Mouse (Mus musculus): ENCODE measurements around the gene Tmcc2. TPM values are rescaled to one million over a fixed set of nuclear protein-coding genes. Genes with fewer than 3 reads are reported as not detected.
A peak's percentile ranks its signal among the peaks of the same experiment; 100 is the strongest.

Gene Tmcc2
- polyA plus RNA-seq, 1 experiment from 2014 or later = 9.8 TPM

- WGBS = 49% methylated on average over 8 of the region's 8 CpGs
- H3K27me3 ChIP-seq = no peaks in the 10 kb centered on the region
- H3K4me3 ChIP-seq (replicated peaks) = peak overlapping the region; percentile 78; the same call in 1 of the 2 replicates
- no peaks in the 10 kb centered on the region for H3K36me3 ChIP-seq
- ATAC-seq (ENCODE audit: insufficient number of reproducible peaks, low FRiP score, low TSS enrichment, low read depth) = no peak
- peak overlapping the region; percentile 93 for H3K4me2 ChIP-seq (replicated peaks)
- no peaks in the 10 kb centered on the region for H3K9me3 ChIP-seq (replicated peaks)
- H3K9ac ChIP-seq = no peak overlapping the region
- peak overlapping the region; percentile 25; the same call in 1 of the 2 replicates for H3K27ac ChIP-seq (replicated peaks)
- peaks cover 63% of the 10 kb centered on the region for H3K4me1 ChIP-seq
Observed at GRCm38 (mm10) chr1:132388813-132389803, 2.0 kb downstream of the Tmcc2 start.

- Histone ChIP-seq H3K4me1 (peaks cover 67% of the 10 kb centered on the region), H3K27ac (replicated peaks) (0 out of 2 replicates have a peak overlapping the region, but pooled peaks have one; percentile 63), H3K4me3 (replicated peaks) (0 out of 2 replicates have a peak overlapping the region, but pooled peaks have one; percentile 3), H3K9ac (0 out of 2 replicates have a peak overlapping the region, but pooled peaks have one; percentile 1), H3K36me3 (no peaks in the 10 kb centered on the region), H3K27me3 (no peaks in the 10 kb centered on the region), H3K9me3 (replicated peaks) (no peaks in the 10 kb centered on the region), H3K4me2 (replicated peaks) (peak overlapping the region; percentile 93; the same call in 1 of the 2 replicates)
- 27% methylated on average over 4 of the region's 4 CpGs for WGBS
- no peak for ATAC-seq (ENCODE audit: insufficient number of reproducible peaks, low FRiP score, low TSS enrichment, low read depth)
Observed at GRCm38 (mm10) chr1:132387943-132388342, 3.1 kb downstream of the Tmcc2 start.

GRCm38 (mm10) chr1:132386266-132386665, 4.8 kb downstream of the Tmcc2 start:
- Histone ChIP-seq H3K9me3 (replicated peaks) (no peaks in the 10 kb centered on the region), H3K4me1 (peaks cover 67% of the 10 kb centered on the region), H3K27me3 (no peaks in the 10 kb centered on the region), H3K4me3 (replicated peaks) (no peak overlapping the region), H3K4me2 (replicated peaks) (no peak overlapping the region), H3K9ac (no peak overlapping the region), H3K36me3 (peaks cover 1% of the 10 kb centered on the region; the same call in 1 of the 2 replicates), H3K27ac (replicated peaks) (no peak overlapping the region)
- 76% methylated on average over 4 of the region's 4 CpGs for WGBS
- no peak for ATAC-seq (ENCODE audit: insufficient number of reproducible peaks, low FRiP score, low TSS enrichment, low read depth)

- ATAC-seq (ENCODE audit: insufficient number of reproducible peaks, low FRiP score, low TSS enrichment, low read depth) = no peak
- Histone ChIP-seq H3K9ac (no peak overlapping the region), H3K4me3 (replicated peaks) (no peak overlapping the region), H3K36me3 (peaks cover 7% of the 10 kb centered on the region), H3K4me2 (replicated peaks) (no peak overlapping the region), H3K27me3 (no peaks in the 10 kb centered on the region), H3K4me1 (peaks cover 64% of the 10 kb centered on the region), H3K27ac (replicated peaks) (no peak overlapping the region), H3K9me3 (replicated peaks) (no peaks in the 10 kb centered on the region)
- 76% methylated on average over 4 of the region's 4 CpGs for WGBS
Observed at GRCm38 (mm10) chr1:132385711-132386110, 5.4 kb downstream of the Tmcc2 start.

GRCm38 (mm10) chr1:132385266-132385665, 5.8 kb downstream of the Tmcc2 start:
- no peaks in the 10 kb centered on the region for H3K27me3 ChIP-seq
- WGBS = 77% methylated on average over 14 of the region's 14 CpGs
- H3K9me3 ChIP-seq (replicated peaks) = no peaks in the 10 kb centered on the region
- peaks cover 11% of the 10 kb centered on the region for H3K36me3 ChIP-seq
- no peak overlapping the region for H3K9ac ChIP-seq
- H3K4me1 ChIP-seq = peaks cover 60% of the 10 kb centered on the region
- H3K4me2 ChIP-seq (replicated peaks) = no peak overlapping the region
- no peak for ATAC-seq (ENCODE audit: insufficient number of reproducible peaks, low FRiP score, low TSS enrichment, low read depth)
- H3K27ac ChIP-seq (replicated peaks) = no peak overlapping the region
- no peak overlapping the region for H3K4me3 ChIP-seq (replicated peaks)

- no peak overlapping the region for H3K4me3 ChIP-seq (replicated peaks)
- no peak overlapping the region for H3K27ac ChIP-seq (replicated peaks)
- 79% methylated on average over 8 of the region's 8 CpGs for WGBS
- H3K36me3 ChIP-seq = peaks cover 20% of the 10 kb centered on the region
- H3K4me1 ChIP-seq = peaks cover 48% of the 10 kb centered on the region
- no peak overlapping the region for H3K9ac ChIP-seq
- no peak for ATAC-seq (ENCODE audit: insufficient number of reproducible peaks, low FRiP score, low TSS enrichment, low read depth)
- no peaks in the 10 kb centered on the region for H3K27me3 ChIP-seq
- H3K9me3 ChIP-seq (replicated peaks) = no peaks in the 10 kb centered on the region
- no peak overlapping the region for H3K4me2 ChIP-seq (replicated peaks)
Observed at GRCm38 (mm10) chr1:132384001-132384554, 7.0 kb downstream of the Tmcc2 start.

- peaks cover 42% of the 10 kb centered on the region for H3K4me1 ChIP-seq
- ATAC-seq (ENCODE audit: insufficient number of reproducible peaks, low FRiP score, low TSS enrichment, low read depth) = no peak
- H3K4me2 ChIP-seq (replicated peaks) = no peak overlapping the region
- no peaks in the 10 kb centered on the region for H3K9me3 ChIP-seq (replicated peaks)
- no peak overlapping the region for H3K4me3 ChIP-seq (replicated peaks)
- 76% methylated on average over 10 of the region's 10 CpGs for WGBS
- peaks cover 28% of the 10 kb centered on the region for H3K36me3 ChIP-seq
- no peak overlapping the region for H3K9ac ChIP-seq
- H3K27ac ChIP-seq (replicated peaks) = no peak overlapping the region
- no peaks in the 10 kb centered on the region for H3K27me3 ChIP-seq
Observed at GRCm38 (mm10) chr1:132381929-132382328, 9.2 kb downstream of the Tmcc2 start.

GRCm38 (mm10) chr1:132380550-132381100, 10.5 kb downstream of the Tmcc2 start:
- no peak for ATAC-seq (ENCODE audit: insufficient number of reproducible peaks, low FRiP score, low TSS enrichment, low read depth)
- Histone ChIP-seq H3K36me3 (peaks cover 28% of the 10 kb centered on the region), H3K9me3 (replicated peaks) (no peaks in the 10 kb centered on the region), H3K9ac (no peak overlapping the region), H3K4me1 (peaks cover 42% of the 10 kb centered on the region), H3K27me3 (no peaks in the 10 kb centered on the region), H3K4me2 (replicated peaks) (no peak overlapping the region), H3K4me3 (replicated peaks) (no peak overlapping the region), H3K27ac (replicated peaks) (no peak overlapping the region)
- WGBS = 83% methylated on average over 27 of the region's 27 CpGs

- Histone ChIP-seq H3K4me3 (replicated peaks) (no peak overlapping the region), H3K9ac (no peak overlapping the region), H3K4me1 (peaks cover 51% of the 10 kb centered on the region), H3K9me3 (replicated peaks) (no peaks in the 10 kb centered on the region), H3K27me3 (no peaks in the 10 kb centered on the region), H3K27ac (replicated peaks) (no peak overlapping the region; the same call in 1 of the 2 replicates), H3K36me3 (peaks cover 28% of the 10 kb centered on the region), H3K4me2 (replicated peaks) (no peak overlapping the region)
- 66% methylated on average over 3 of the region's 3 CpGs for WGBS
- ATAC-seq (ENCODE audit: insufficient number of reproducible peaks, low FRiP score, low TSS enrichment, low read depth) = no peak
Observed at GRCm38 (mm10) chr1:132377811-132378210, 13.3 kb downstream of the Tmcc2 start.

- H3K9me3 ChIP-seq (replicated peaks) = no peaks in the 10 kb centered on the region
- H3K4me2 ChIP-seq (replicated peaks) = no peak overlapping the region
- H3K27me3 ChIP-seq = no peaks in the 10 kb centered on the region
- H3K36me3 ChIP-seq = peaks cover 28% of the 10 kb centered on the region
- 55% methylated on average over 7 of the region's 7 CpGs for WGBS
- no peak overlapping the region for H3K9ac ChIP-seq
- no peak overlapping the region for H3K4me3 ChIP-seq (replicated peaks)
- ATAC-seq (ENCODE audit: insufficient number of reproducible peaks, low FRiP score, low TSS enrichment, low read depth) = no peak
- H3K4me1 ChIP-seq = peaks cover 59% of the 10 kb centered on the region
- peak overlapping the region; percentile 39; the same call in 1 of the 2 replicates for H3K27ac ChIP-seq (replicated peaks)
Observed at GRCm38 (mm10) chr1:132377055-132377365, 14.1 kb downstream of the Tmcc2 start.

Data from embryonic facial prominence, embryonic 15.5 days (tissue).